Mouse (Mus musculus) midbrain, embryonic 12.5 days (tissue): ENCODE measurements around the gene Gm3002. TPM values are rescaled to one million over a fixed set of nuclear protein-coding genes. Genes with fewer than 3 reads are reported as not detected.
"Not testable (repeated sequence)": the region's sequence is repeated elsewhere in the genome, so short reads cannot be mapped to it uniquely, and the experiment has no call there.

ENCODE experiments used
- ATAC-seq: fragments of 200-750 bp; cut with Nextera tagmentation; 2 replicates; pipeline ENCODE4 v1.8.0; 2017; ENCODE audit warnings: low read depth, moderate TSS enrichment, moderate library complexity; ENCODE audit not compliant: low FRiP score
- H3K27ac ChIP-seq: fragments of 300-500 bp; sonication (generic); replicated peaks from 2 replicates; pipeline ENCODE4 v1.5.1; 2016; ENCODE audit warnings: mild to moderate bottlenecking
- H3K27me3 ChIP-seq: fragments of 300-500 bp; sonication (generic); 2 replicates; pipeline ENCODE4 v1.6.1; 2016; ENCODE audit warnings: mild to moderate bottlenecking
- H3K36me3 ChIP-seq: fragments of 300-500 bp; sonication (generic); 2 replicates; pipeline ENCODE4 v1.6.1; 2016
- H3K4me1 ChIP-seq: fragments of 300-500 bp; sonication (generic); 2 replicates; pipeline ENCODE4 v1.6.1; 2016
- H3K4me2 ChIP-seq: fragments of 300-500 bp; sonication (generic); replicated peaks from 2 replicates; pipeline ENCODE4 v1.6.1; 2016; ENCODE audit warnings: mild to moderate bottlenecking, moderate library complexity
- H3K4me3 ChIP-seq: fragments of 300-500 bp; sonication (generic); 2 replicates; pipeline ENCODE4 v1.5.1; 2016; ENCODE audit warnings: mild to moderate bottlenecking
- H3K9ac ChIP-seq: fragments of 300-500 bp; sonication (generic); replicated peaks from 2 replicates; pipeline ENCODE4 v1.6.1; 2016; ENCODE audit warnings: mild to moderate bottlenecking, moderate library complexity
- H3K9me3 ChIP-seq: fragments of 300-500 bp; sonication (generic); 2 replicates; pipeline ENCODE4 v1.6.1; 2016; ENCODE audit warnings: mild to moderate bottlenecking
- WGBS: fragments of 180-500 bp; shearing (Covaris S2); methylation state at CpG from one replicate; pipeline ENCODE4 v1.1.7; 2016; 5-methylcytosine and 5-hydroxymethylcytosine counted together
- polyA plus RNA-seq: library from polyadenylated mRNA; unstranded; fragments of >200 nt; fragmentation: Nextera tagmentation; extraction: Ambion mirVana; gene quantifications from 2 replicates; pipeline ENCODE4 v1.2.1, GENCODE M21; 2016

The Gm3002 gene
- 0.63 and 1.1 TPM in 2 replicates for polyA plus RNA-seq

DNA sequence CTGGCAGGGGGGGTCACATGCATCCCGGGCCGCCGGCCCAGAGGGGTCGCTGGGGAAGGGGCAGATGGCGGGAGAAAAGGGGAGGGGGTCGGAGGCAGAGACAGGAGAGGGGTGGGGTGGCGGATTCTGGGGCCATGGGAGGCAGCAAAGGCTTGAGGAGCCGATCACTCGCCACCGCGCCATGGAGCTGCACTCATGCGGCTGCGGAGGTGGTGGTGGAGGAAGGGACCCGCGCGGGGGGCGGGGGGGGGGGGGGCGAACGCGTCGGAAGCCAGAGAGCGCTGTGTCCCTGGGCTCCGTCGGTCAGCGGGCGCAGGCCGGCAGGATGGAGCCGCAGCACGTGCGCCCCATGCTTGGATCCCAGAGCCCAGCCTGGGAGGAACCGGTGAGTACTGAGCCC, at the start of gene Gm3002:
TSS of gene Gm3002 (plus strand) at position 301 of the 400 bp plus-strand sequence.
- H3K4me3 ChIP-seq, H3K36me3 ChIP-seq, H3K4me1 ChIP-seq, H3K9me3 ChIP-seq, ATAC-seq, H3K4me2 ChIP-seq, H3K27me3 ChIP-seq, H3K27ac ChIP-seq, H3K9ac ChIP-seq: not testable (repeated sequence)
- WGBS = no CpG with 5 or more reads among the region's 31 CpGs

DNA sequence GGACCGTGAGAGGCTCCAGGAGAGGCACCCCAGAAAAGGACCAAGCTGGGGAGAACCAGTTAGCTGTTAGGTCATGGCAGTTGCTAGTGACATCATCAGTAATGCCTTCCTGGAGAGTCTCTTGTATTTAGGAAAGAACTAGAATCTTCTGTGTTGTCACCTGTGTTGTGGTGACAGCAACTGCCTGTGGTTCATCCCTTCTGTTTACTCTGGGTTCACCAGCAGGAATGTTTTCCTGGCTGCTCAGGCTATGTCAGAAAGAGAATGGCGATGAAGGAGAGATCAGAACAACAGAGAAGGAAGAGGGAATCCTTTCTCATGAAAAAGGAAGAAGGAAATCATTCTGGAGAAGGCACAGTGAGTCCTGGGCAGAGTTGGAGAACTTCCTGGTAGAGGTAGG, 36.1 kb downstream of the Gm3002 start, which contains the start of gene Gm3033:
TSS of gene Gm3033 (plus strand) at position 301 of the 400 bp plus-strand sequence.
- not testable (repeated sequence) for ATAC-seq, H3K36me3 ChIP-seq, H3K9me3 ChIP-seq, H3K4me2 ChIP-seq, H3K9ac ChIP-seq, H3K4me1 ChIP-seq, H3K4me3 ChIP-seq, H3K27ac ChIP-seq, H3K27me3 ChIP-seq
- WGBS = no CpG with 5 or more reads among the region's 2 CpGs

DNA sequence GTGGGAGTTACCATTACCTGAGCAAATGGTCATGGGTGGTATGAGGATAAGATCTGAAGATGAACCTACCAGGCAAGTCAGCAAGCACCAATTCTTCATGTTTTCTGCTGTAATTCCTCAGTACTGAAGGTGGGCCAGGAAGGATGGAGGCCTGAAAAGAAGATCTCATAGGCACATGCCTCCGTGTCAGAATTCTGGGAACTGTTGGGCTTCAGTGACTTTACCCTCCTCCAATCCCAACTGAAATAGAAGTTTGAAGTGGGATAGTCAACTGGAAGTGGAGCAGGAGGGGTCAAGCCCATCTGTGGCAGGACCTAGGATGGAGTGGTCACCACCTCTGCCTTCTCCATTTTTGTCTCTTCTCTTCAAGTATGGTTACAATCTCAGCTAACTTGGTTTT, 74.0 kb downstream of the Gm3002 start, which contains the start of gene Gm2916:
TSS of gene Gm2916 (plus strand) at position 301 of the 400 bp plus-strand sequence.
- not testable (repeated sequence) for H3K4me3 ChIP-seq, H3K9ac ChIP-seq, H3K4me2 ChIP-seq, H3K27me3 ChIP-seq, H3K36me3 ChIP-seq, H3K27ac ChIP-seq, ATAC-seq, H3K4me1 ChIP-seq, H3K9me3 ChIP-seq
- no CpG with 5 or more reads among the region's 1 CpGs for WGBS

DNA sequence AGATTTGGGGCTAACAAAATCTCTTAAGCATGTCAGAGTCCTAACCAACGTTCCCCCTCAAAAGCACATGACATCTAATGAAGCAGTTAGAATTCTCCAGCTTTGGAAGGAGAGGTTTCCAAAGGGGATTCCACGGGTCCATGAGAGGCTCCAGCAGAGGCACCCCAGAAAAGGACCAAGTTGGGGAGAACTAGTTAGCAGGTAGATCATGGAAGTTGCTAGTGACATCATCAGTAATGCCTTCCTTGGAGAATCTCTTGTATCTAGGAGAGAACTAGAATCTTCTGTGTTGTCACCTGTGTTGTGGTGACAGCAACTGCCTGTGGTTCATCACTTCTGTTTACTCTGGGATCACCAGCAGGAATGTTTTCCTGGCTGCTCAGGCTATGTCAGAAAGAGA, 121.6 kb downstream of the Gm3002 start, which contains the start of gene Gm3029:
TSS of gene Gm3029 (plus strand) at position 301 of the 400 bp plus-strand sequence.
- 67% methylated on average over 1 of the region's 2 CpGs for WGBS
- H3K27ac ChIP-seq, H3K9ac ChIP-seq, H3K27me3 ChIP-seq, ATAC-seq, H3K4me1 ChIP-seq, H3K4me2 ChIP-seq, H3K36me3 ChIP-seq, H3K9me3 ChIP-seq, H3K4me3 ChIP-seq: not testable (repeated sequence)

DNA sequence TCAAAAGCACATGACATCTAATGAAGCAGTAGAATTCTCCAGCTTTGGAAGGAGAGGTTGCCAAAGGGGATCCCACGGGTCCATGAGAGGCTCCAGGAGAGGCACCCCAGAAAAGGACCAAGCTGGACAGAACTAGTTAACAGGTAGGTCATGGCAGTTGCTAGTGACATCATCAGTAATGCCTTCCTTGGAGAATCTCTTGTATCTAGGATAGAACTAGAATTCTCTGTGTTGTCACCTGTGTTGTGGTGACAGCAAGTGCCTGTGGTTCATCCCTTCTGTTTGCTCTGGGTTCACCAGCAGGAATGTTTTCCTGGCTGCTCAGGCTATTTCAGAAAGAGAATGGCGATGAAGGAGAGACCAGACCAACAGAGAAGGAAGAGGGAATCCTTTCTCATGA, 153.4 kb downstream of the Gm3002 start, which contains the start of gene Gm3095:
TSS of gene Gm3095 (plus strand) at position 301 of the 400 bp plus-strand sequence.
- ATAC-seq, H3K27me3 ChIP-seq, H3K4me2 ChIP-seq, H3K9me3 ChIP-seq, H3K4me3 ChIP-seq, H3K36me3 ChIP-seq, H3K27ac ChIP-seq, H3K4me1 ChIP-seq, H3K9ac ChIP-seq: not testable (repeated sequence)
- no CpG with 5 or more reads among the region's 2 CpGs for WGBS

DNA sequence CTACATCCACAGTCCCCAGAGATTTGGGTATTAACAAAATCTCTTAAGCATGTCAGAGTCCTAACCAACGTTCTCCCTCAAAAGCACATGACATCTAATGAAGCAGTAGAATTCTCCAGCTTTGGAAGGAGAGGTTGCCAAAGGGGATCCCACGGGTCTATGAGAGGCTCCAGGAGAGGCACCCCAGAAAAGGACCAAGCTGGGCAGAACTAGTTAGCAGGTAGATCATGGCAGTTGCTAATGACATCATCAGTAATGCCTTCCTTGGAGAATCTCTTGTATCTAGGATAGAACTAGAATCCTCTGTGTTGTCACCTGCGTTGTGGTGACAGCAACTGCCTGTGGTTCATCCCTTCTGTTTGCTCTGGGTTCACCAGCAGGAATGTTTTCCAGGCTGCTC, 188.2 kb downstream of the Gm3002 start, which contains the start of gene Gm3099:
TSS of gene Gm3099 (plus strand) at position 301 of the 400 bp plus-strand sequence.
- not testable (repeated sequence) for H3K9me3 ChIP-seq, H3K27ac ChIP-seq, H3K9ac ChIP-seq, H3K27me3 ChIP-seq, H3K4me1 ChIP-seq, H3K36me3 ChIP-seq, H3K4me2 ChIP-seq, H3K4me3 ChIP-seq, ATAC-seq
- WGBS = 75% methylated on average over 1 of the region's 3 CpGs

Other genes with a start within 250 kb of the Gm3002 start
- not detected in 2 replicates for gene Gm3012, start 175.6 kb upstream of the Gm3002 start, polyA plus RNA-seq
- 2.9 and 3.4 TPM in 2 replicates for gene Gm3020, start 158.0 kb upstream of the Gm3002 start, polyA plus RNA-seq
- not detected in 2 replicates for gene Gm3043, start 121.3 kb upstream of the Gm3002 start, polyA plus RNA-seq
- gene Gm3033, start 36.2 kb downstream of the Gm3002 start, polyA plus RNA-seq = 0.33 TPM in 1 of 2 replicates, not detected in the other
- gene Gm2916, start 74.1 kb downstream of the Gm3002 start, polyA plus RNA-seq = not detected in 2 replicates
- not detected in 2 replicates for gene Gm3029, start 121.7 kb downstream of the Gm3002 start, polyA plus RNA-seq
- gene Gm3095, start 153.5 kb downstream of the Gm3002 start, polyA plus RNA-seq = 0.15 and 0.46 TPM in 2 replicates
- gene Gm3099, start 188.3 kb downstream of the Gm3002 start, polyA plus RNA-seq = not detected in 2 replicates
- gene Gm5796, start 213.9 kb downstream of the Gm3002 start, polyA plus RNA-seq = 0.55 and 1.1 TPM in 2 replicates